Mouse (Mus musculus) heart, adult 2 months (tissue): ENCODE data around the gene Ubqln1.

Experiments
- CTCF ChIP-seq: fragments of 200-600 bp; IDR thresholded peaks from 2 replicates; pipeline ENCODE4 v1.8.1; 2022; ENCODE audit warnings: antibody characterized with exemption, mild to moderate bottlenecking, moderate library complexity
- EP300 ChIP-seq: fragments of 200-500 bp; IDR thresholded peaks from 2 replicates; pipeline ENCODE4 v1.6.1; 2011; ENCODE audit warnings: low read depth, low read length, control low read depth; ENCODE audit not compliant: insufficient read depth

- TF ChIP-seq CTCF = no peak
- TF ChIP-seq EP300 = no peak
Observed at GRCm38 (mm10) chr13:58202903-58203302, 12.6 kb downstream of the Ubqln1 start.
